Mouse (Mus musculus) monocyte, adult 2 months (primary cell): ENCODE measurements around the gene Slc16a9.

ENCODE experiments used
- DNase-seq, 2 experiments: peaks; one replicate each; pipeline ENCODE4 v3.0.0; 2022; ENCODE audit warnings: low spot score in 2 of 2, low read depth in 1 of 2

The Slc16a9 gene

GRCm38 (mm10) chr10:70299653-70300052 is 54.8 kb downstream of the Slc16a9 start:
- no peak for DNase-seq

- DNase-seq, result no peak
Measured at GRCm38 (mm10) chr10:70301190-70301589, 56.3 kb downstream of the Slc16a9 start.

- no peak for DNase-seq
Measured at GRCm38 (mm10) chr10:70303203-70303602, 58.3 kb downstream of the Slc16a9 start.

GRCm38 (mm10) chr10:70305683-70306082 is 60.8 kb downstream of the Slc16a9 start:
- no peak for DNase-seq

GRCm38 (mm10) chr10:70309416-70309815 is 64.5 kb downstream of the Slc16a9 start:
- no peak for DNase-seq

- DNase-seq, result no peak
Measured at GRCm38 (mm10) chr10:70310646-70311045, 65.7 kb downstream of the Slc16a9 start.

GRCm38 (mm10) chr10:70315895-70316294 is 71.0 kb downstream of the Slc16a9 start:
- no peak for DNase-seq

- no peak for DNase-seq
Measured at GRCm38 (mm10) chr10:70316856-70317255, 72.0 kb downstream of the Slc16a9 start.

- no peak for DNase-seq
Measured at GRCm38 (mm10) chr10:70317394-70317965, 72.6 kb downstream of the Slc16a9 start.

- no peak for DNase-seq
Measured at GRCm38 (mm10) chr10:70318630-70319029, 73.7 kb downstream of the Slc16a9 start.

GRCm38 (mm10) chr10:70325518-70325917 is 80.6 kb downstream of the Slc16a9 start:
- DNase-seq, result no peak

- no peak for DNase-seq
Measured at GRCm38 (mm10) chr10:70327331-70327730, 82.4 kb downstream of the Slc16a9 start.

GRCm38 (mm10) chr10:70328139-70328538 is 83.2 kb downstream of the Slc16a9 start:
- no peak for DNase-seq
